Comparison of ENCODE assay signal across 9 mouse cellular contexts in genomic region chr2:173992041-173992440, GRCm38 (mm10).
A peak's percentile ranks its signal among the peaks of the same experiment; 100 is the strongest.
DNase-seq lines count a peak whose midpoint lies in the region; ATAC-seq lines count a peak whose summit lies in the region.
"Had no signal": no experiment of that assay in that cellular context is flagged by ENCODE, and none has a peak within 500 bp of the region (broad histone marks: within the 10 kb centered on the region; RNA-seq: fewer than 3 reads in every experiment).

No protein-coding gene starts in this region.

- H3K4me1 ChIP-seq in liver, embryonic 12.5 days: no peaks in the 10 kb centered on the region
- peaks cover 11% of the 10 kb centered on the region for H3K4me1 ChIP-seq in intestine, embryonic 15.5 days (replicated peaks)

- 0 out of 2 replicates have a peak, but pooled peaks have one; percentile 27 for ATAC-seq in liver, embryonic 12.5 days
- peak; percentile 38; the same call in 1 of the 2 replicates for ATAC-seq in intestine, embryonic 15.5 days

- no peak overlapping the region for H3K4me3 ChIP-seq in liver, embryonic 12.5 days
- H3K4me3 ChIP-seq in intestine, embryonic 15.5 days (replicated peaks): no peak overlapping the region

- no peaks in the 10 kb centered on the region for H3K9me3 ChIP-seq in liver, embryonic 12.5 days (replicated peaks)
- H3K9me3 ChIP-seq in intestine, embryonic 15.5 days: no peaks in the 10 kb centered on the region

- WGBS in liver, embryonic 12.5 days (ENCODE audit: insufficient replicate concordance): 54% methylated on average over 5 of the region's 5 CpGs
- WGBS in intestine, embryonic 15.5 days: 38% methylated on average over 5 of the region's 5 CpGs

- H3K27ac ChIP-seq in liver, embryonic 12.5 days: no peak overlapping the region
- H3K27ac ChIP-seq in intestine, embryonic 15.5 days: no peak overlapping the region
- H3K27ac ChIP-seq: liver, embryonic 14.5 days had no signal

- H3K4me2 ChIP-seq in liver, embryonic 12.5 days: no peak overlapping the region
- H3K4me2 ChIP-seq in intestine, embryonic 15.5 days (replicated peaks): no peak overlapping the region

- no peaks in the 10 kb centered on the region for H3K36me3 ChIP-seq in liver, embryonic 12.5 days
- no peaks in the 10 kb centered on the region for H3K36me3 ChIP-seq in intestine, embryonic 15.5 days

- H3K9ac ChIP-seq in liver, embryonic 12.5 days: no peak overlapping the region
- H3K9ac ChIP-seq in intestine, embryonic 15.5 days: no peak overlapping the region
- H3K9ac ChIP-seq: liver, embryonic 14.5 days had no signal

- no peaks in the 10 kb centered on the region for H3K27me3 ChIP-seq in liver, embryonic 12.5 days (replicated peaks)
- H3K27me3 ChIP-seq in intestine, embryonic 15.5 days (replicated peaks): no peaks in the 10 kb centered on the region

- no peak for DNase-seq in liver
- peak; percentile 67 for DNase-seq in embryo, embryonic 11 days
- DNase-seq in mesoderm, embryonic 11.5 days (ENCODE audit: low read depth, low spot score): peak; percentile 86
- DNase-seq in frontal cortex, postnatal 10 days (ENCODE audit: low spot score in 2 of 2): no peak
- no peak for DNase-seq in spleen, postnatal 14 days (ENCODE audit: low spot score in 2 of 2)
- no peak for DNase-seq in layer of hippocampus, adult 8-10 months (ENCODE audit: low spot score in 2 of 2)

Comparison
In these comparisons a context has a peak if more than half of its experiments do, and no peak if none do; other contexts are left out.
1. DNase-seq: peak in embryo, embryonic 11 days (single experiment) and mesoderm, embryonic 11.5 days (single experiment); none in liver (single experiment), frontal cortex, postnatal 10 days (0 of 2), spleen, postnatal 14 days (0 of 2) and layer of hippocampus, adult 8-10 months (0 of 2).